Mouse (Mus musculus): ENCODE measurements around the gene Rbm8a.
"Not testable (repeated sequence)": the region's sequence is repeated elsewhere in the genome, so short reads cannot be mapped to it uniquely, and the experiment has no call there.

The Rbm8a gene

DNA sequence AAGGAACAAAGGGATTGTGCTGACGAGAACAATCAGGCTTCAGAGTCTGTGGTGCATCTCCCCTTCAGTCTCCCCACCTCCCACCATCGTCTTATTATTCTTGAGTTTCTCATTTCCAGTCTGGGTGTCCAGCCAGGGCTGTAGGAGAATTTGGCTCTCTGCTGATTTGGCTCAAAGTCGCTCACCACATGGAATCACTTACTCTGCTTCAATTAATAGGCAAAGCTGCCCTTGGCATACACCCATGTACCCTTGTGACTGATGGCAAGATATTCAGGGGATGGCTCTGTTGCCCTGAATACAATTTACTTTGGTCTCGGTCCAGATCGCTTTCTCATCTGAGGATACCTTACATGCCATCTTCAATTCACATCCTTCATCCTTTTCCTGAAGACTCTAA, 26.4 kb upstream of the Rbm8a start:
- no peak for DNase-seq (ENCODE audit: low read depth)

GRCm38 (mm10) chr3:96606007-96606406, 23.7 kb upstream of the Rbm8a start:
- DNase-seq (ENCODE audit: low read depth), result not testable (repeated sequence)

- DNase-seq (ENCODE audit: low read depth), result no peak
These were observed 23.1 kb upstream of the Rbm8a start for GRCm38 (mm10) chr3:96606618-96607017.

DNA sequence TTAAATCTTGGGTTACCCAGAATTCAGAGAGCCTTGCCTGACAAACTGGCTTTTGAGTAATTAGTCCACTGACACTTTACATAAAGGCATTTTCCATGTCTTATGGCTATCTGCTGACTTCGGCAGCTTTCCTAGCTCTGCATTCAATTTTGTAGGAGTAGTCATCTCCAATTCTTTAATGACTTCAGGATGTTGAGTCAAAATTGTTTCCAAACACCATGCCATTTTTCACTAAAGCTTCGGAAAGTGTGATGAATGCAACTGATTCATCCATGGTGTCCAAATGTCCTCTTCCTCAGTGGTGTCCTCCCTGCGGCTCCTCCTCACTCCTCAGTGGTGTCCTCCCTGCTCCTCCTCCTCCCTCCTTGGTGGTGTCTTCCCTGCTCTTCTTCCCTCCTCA, 11.8 kb upstream of the Rbm8a start:
- no peak for DNase-seq (ENCODE audit: low read depth)

DNA sequence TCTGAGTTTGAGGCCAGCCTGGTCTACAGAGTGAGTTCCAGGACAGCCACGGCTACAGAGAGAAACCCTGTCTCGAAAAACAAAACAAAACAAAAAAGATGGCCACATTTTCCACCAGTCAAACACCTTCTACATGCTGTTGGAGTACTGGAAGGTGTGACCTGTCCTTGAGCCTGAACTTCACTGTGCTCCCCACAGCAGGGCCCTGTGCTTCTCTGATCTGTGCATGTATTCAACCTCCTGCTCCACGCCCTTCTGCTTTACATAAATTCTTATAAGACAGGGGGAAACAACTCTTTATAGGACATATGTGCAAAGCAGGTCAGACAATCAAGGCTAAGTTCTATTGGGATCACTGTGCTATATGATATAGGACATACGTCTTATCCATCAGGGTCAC, 6.5 kb upstream of the Rbm8a start:
- DNase-seq (ENCODE audit: low read depth), result no peak

DNA sequence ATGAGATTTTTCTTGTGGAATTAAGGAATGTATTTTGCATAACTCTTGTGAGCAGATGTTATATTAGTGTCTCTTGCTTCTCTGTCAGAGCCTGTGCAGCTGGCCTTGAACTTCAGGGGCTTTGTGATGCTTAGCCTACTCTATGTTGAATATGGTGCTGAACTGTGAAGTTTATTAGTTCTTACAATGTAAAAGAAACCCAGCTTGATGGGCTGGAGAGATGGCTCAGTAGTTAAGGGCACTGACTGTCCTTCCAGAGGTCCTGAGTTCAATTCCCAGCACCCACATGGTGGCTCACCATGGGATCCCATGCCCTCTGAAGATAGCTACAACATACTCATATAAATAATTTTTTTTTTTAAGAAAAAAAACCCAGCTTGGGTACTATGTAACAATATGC, 2.3 kb downstream of the Rbm8a start:
- no peak for DNase-seq (ENCODE audit: low read depth)

GRCm38 (mm10) chr3:96634015-96634414, 4.3 kb downstream of the Rbm8a start:
- no peak for DNase-seq (ENCODE audit: low read depth)

DNA sequence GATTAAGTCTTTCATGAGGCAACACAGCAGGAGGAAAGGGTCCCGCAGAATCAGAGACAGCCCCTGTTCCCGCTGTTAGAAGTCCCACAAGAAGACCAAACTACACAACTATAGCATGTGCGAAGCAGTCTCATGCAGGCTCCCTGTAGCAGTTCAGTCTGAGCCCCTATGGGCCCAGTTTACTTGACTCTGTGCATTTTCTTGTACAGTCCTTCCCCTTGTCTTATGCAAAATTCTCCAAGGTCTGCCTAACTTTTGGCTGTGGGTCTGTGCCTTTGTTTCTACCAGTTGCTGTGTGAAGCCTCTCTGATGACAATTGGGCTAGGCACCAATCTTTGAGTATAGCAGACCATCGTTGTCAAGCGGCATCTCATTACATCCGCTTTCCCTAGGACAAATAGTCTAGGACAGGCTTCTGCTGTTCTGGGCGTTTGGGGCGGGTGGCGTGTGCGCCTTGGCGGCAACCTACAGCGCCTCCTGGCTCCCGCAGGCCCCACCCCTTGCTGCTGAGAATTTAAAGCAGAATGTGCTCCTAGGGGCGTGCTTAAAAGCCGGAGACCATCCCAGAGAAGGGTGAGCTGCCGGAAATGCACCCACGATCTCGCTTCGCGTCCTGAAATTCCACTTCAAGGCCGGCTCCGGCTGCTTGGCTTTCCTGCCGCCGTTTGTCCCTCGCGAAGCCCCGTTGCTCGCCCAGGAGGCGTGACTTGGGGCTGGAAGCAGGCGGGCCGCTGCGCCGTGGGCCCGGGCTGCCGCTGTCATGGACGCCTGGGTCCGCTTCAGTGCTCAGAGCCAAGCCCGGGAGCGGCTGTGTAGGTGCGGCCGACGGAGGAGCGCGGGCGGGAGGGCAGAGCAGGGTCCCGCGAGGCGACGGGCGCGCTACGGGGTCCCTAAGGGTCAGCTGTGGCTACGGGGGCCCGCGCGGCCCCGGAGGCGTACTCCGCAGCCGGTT, 5.5 kb downstream of the Rbm8a start, which contains the start of the genes Pex11b and Gm42957:
Pex11b (plus strand) TSS at position 449 of the 952 bp plus-strand sequence.
Gm42957 (plus strand) TSS at position 547 of the 952 bp plus-strand sequence.
- DNase-seq (ENCODE audit: low read depth), result peak; percentile 73

GRCm38 (mm10) chr3:96635906-96636305, 6.2 kb downstream of the Rbm8a start:
- DNase-seq (ENCODE audit: low read depth), result peak; percentile 10

DNA sequence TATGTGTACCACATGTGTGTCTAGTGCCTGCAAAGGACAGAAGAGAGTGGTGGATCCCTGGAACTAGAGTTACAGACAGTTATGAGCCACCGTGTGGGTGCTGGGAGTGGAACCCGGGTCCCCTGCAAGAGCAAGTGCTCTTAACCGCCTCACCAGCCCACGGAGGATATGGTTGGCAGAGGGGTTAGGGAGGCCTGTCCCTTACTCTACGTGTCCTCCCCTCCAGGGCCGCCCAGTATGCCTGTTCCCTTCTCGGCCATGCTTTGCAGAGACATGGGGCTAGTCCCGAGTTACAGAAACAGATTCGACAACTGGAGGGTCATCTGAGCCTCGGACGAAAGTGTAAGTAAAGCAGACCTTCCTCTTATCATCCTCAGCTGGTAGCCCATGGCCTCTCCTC, 6.7 kb downstream of the Rbm8a start:
- no peak for DNase-seq (ENCODE audit: low read depth)

DNA sequence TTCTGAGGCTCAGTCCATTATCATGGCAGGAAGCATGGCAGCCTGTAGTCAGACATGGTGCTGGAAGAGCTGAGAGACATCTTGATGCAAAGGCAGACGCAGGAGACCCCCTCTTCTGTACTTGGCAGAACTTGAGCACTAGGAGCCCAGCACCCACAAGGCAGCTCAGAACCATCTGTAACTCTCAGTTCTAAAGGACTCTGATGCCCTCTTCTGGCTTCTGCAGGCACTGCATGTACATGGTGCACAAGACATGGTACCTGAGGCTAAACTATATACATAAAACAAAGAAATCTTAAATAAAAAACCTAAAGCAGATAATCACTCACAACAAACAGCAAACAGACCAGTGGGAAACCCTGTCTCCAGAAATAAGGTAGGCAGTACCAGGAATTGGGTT, 9.5 kb downstream of the Rbm8a start:
- peak; percentile 58 for DNase-seq (ENCODE audit: low read depth)

GRCm38 (mm10) chr3:96645018-96645649, 15.4 kb downstream of the Rbm8a start, which contains the start of gene Itga10:
Gene Itga10 (plus strand): TSS chr3:96645584.
- no peak for DNase-seq (ENCODE audit: low read depth)

DNA sequence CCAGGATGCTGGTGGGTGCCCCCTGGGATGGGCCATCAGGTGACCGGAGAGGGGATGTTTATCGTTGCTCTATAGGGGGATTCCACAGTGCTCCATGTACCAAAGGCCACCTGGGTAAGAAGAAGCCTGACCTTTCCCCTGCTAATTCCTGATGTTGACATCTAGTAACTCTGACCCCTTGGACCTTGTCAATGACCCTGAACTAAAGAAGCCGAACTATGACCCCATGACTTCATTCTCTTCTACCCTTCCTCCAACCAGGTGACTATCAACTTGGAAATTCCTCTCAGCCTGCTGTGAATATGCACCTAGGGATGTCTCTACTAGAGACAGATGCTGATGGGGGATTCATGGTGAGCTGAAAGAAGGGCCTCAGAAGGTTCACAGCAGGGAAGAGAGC, 17.6 kb downstream of the Rbm8a start:
- DNase-seq (ENCODE audit: low read depth), result no peak

GRCm38 (mm10) chr3:96660901-96661300, 31.2 kb downstream of the Rbm8a start:
- DNase-seq (ENCODE audit: low read depth), result no peak

- DNase-seq (ENCODE audit: low read depth), result no peak
These were observed 33.1 kb downstream of the Rbm8a start for GRCm38 (mm10) chr3:96662731-96663316.

- DNase-seq (ENCODE audit: low read depth), result peak; percentile 74
These were observed 33.9 kb downstream of the Rbm8a start for GRCm38 (mm10) chr3:96663432-96664239.

- DNase-seq (ENCODE audit: low read depth), result not testable (repeated sequence)
These were observed 36.1 kb downstream of the Rbm8a start for GRCm38 (mm10) chr3:96665732-96666363.

- DNase-seq (ENCODE audit: low read depth), result no peak
These were observed 37.2 kb downstream of the Rbm8a start for GRCm38 (mm10) chr3:96666916-96667315.

GRCm38 (mm10) chr3:96667316-96667715, 37.6 kb downstream of the Rbm8a start:
- no peak for DNase-seq (ENCODE audit: low read depth)

GRCm38 (mm10) chr3:96668424-96669067, 38.8 kb downstream of the Rbm8a start:
- no peak for DNase-seq (ENCODE audit: low read depth)

All from c-Kit-positive CD71-negative TER-119-negative erythroid progenitor cells, embryonic 14.5 days (primary cell).